Mouse (Mus musculus) thymus, postnatal 0 days (tissue): Measurements from ENCODE around the gene Kif1c. TPM values are rescaled to one million over a fixed set of nuclear protein-coding genes. Genes with fewer than 3 reads are reported as not detected.

ENCODE experiments used
- microRNA-seq: library from miRNA; unstranded; fragments of <30 nt; microRNA quantifications from one replicate; pipeline ENCODE4, GENCODE M21; 2016; ENCODE audit warnings: borderline number of aligned reads
- polyA plus RNA-seq: library from polyadenylated mRNA; unstranded; fragments of >200 nt; fragmentation: Nextera tagmentation; extraction: Ambion mirVana; gene quantifications from 2 replicates; pipeline ENCODE4 v1.2.1, GENCODE M21; 2015

The Kif1c gene
- polyA plus RNA-seq, 1 experiment from 2014 or later = 1.4 TPM

Small RNA genes lying within 50 kb of the gene (microRNA-seq; reads per million reads assigned to microRNA genes)
- not detected for gene Gm22760
- gene Mir6925 = not detected

Other genes starting within 250 kb of the Kif1c start
- gene Med11, start 248.6 kb upstream of the Kif1c start, polyA plus RNA-seq = 47.5 and 47.6 TPM in 2 replicates
- gene Zmynd15, start 241.1 kb upstream of the Kif1c start, polyA plus RNA-seq = 4.8 and 5.1 TPM in 2 replicates
- 34.2 and 35.1 TPM in 2 replicates for gene Cxcl16, start 240.6 kb upstream of the Kif1c start, polyA plus RNA-seq
- 8.9 and 9.3 TPM in 2 replicates for gene Tm4sf5, start 195.3 kb upstream of the Kif1c start, polyA plus RNA-seq
- 11.6 and 13.7 TPM in 2 replicates for gene Vmo1, start 185.9 kb upstream of the Kif1c start, polyA plus RNA-seq
- gene Gltpd2, start 181.4 kb upstream of the Kif1c start, polyA plus RNA-seq = 0.31 TPM in 1 of 2 replicates, not detected in the other
- gene Psmb6, start 175.2 kb upstream of the Kif1c start, polyA plus RNA-seq = 741 and 749 TPM in 2 replicates
- not detected in 2 replicates for gene Gm40193, start 167.6 kb upstream of the Kif1c start, polyA plus RNA-seq
- 2.0 and 2.7 TPM in 2 replicates for gene Pld2, start 160.5 kb upstream of the Kif1c start, polyA plus RNA-seq
- gene Mink1, start 137.7 kb upstream of the Kif1c start, polyA plus RNA-seq = 6.3 and 6.6 TPM in 2 replicates
- not detected in 2 replicates for gene 4930544D05Rik, start 84.7 kb upstream of the Kif1c start, polyA plus RNA-seq
- 0.39 and 1.1 TPM in 2 replicates for gene Chrne, start 81.3 kb upstream of the Kif1c start, polyA plus RNA-seq
- 0.06 and 0.13 TPM in 2 replicates for gene Gp1ba, start 61.4 kb upstream of the Kif1c start, polyA plus RNA-seq
- gene Rnf167, start 53.3 kb upstream of the Kif1c start, polyA plus RNA-seq = 214 and 226 TPM in 2 replicates
- 137 and 139 TPM in 2 replicates for gene Slc25a11, start 53.1 kb upstream of the Kif1c start, polyA plus RNA-seq
- gene Pfn1, start 45.9 kb upstream of the Kif1c start, polyA plus RNA-seq = 2,783 and 3,382 TPM in 2 replicates
- 13.1 and 14.7 TPM in 2 replicates for gene Eno3, start 43.3 kb upstream of the Kif1c start, polyA plus RNA-seq
- 63.7 and 85.0 TPM in 2 replicates for gene Spag7, start 31.1 kb upstream of the Kif1c start, polyA plus RNA-seq
- gene Camta2, start 12.4 kb upstream of the Kif1c start, polyA plus RNA-seq = 6.2 and 6.9 TPM in 2 replicates
- gene Inca1, start 393 bp upstream of the Kif1c start, polyA plus RNA-seq = 0.75 and 0.94 TPM in 2 replicates
- gene Zfp3, start 63.7 kb downstream of the Kif1c start, polyA plus RNA-seq = 7.2 and 7.6 TPM in 2 replicates
- gene Scimp, start 112.0 kb downstream of the Kif1c start, polyA plus RNA-seq = 2.1 and 3.1 TPM in 2 replicates
- gene Rabep1, start 144.2 kb downstream of the Kif1c start, polyA plus RNA-seq = 35.6 and 38.1 TPM in 2 replicates